Mouse (Mus musculus) erythroblast, embryonic 14.5 days (primary cell): Measurements from ENCODE around the gene Troap.

Experiments used
- GATA1 ChIP-seq: IDR thresholded peaks from 2 replicates; pipeline ENCODE4 v1.6.1; 2012; ENCODE audit warnings: low read length, inconsistent platforms, mixed read lengths
- TAL1 ChIP-seq: IDR thresholded peaks from 3 replicates; pipeline ENCODE4 v1.6.1; 2012; ENCODE audit warnings: low read length, inconsistent platforms, mixed read lengths

DNA sequence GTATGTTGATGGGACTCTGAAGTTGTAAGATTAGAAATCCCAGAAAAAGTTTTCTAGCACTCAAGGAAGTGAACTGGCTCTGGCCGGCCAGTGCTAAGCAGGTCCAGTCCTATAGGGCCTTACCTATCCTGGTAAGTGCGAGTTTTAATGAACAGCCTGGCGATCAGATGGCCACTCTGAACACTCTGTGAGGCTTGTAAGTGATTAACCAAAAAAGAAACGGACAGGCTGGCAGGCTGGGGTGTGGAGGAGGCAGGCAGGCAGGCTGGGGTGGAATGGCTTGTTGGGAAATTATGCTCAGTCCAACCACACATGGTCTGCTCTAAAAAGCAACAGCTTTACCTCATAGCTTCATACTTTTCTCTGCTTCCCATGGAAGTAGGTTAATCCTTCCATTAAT is 38.9 kb upstream of the Troap start:
- TF ChIP-seq TAL1 = no peak
- TF ChIP-seq GATA1 = no peak
